Mouse (Mus musculus) C2C12 (cell line): ENCODE measurements around the gene Cep152.

Experiments used
- CEBPB ChIP-seq: IDR thresholded peaks from one replicate; pipeline ENCODE4 v1.6.1; 2011; ENCODE audit warnings: low read depth, mild to moderate bottlenecking, control low read depth, moderate library complexity
- CTCF ChIP-seq: IDR thresholded peaks from one replicate; pipeline ENCODE4 v1.5.1; 2011; ENCODE audit not compliant: control insufficient read depth, insufficient read depth, insufficient read length
- FOSL1 ChIP-seq: IDR thresholded peaks from one replicate; pipeline ENCODE4 v1.8.0; 2011; ENCODE audit warnings: mild to moderate bottlenecking, low read length; ENCODE audit not compliant: poor library complexity, insufficient read depth, severe bottlenecking

GRCm38 (mm10) chr2:125514391-125514790 is 110.5 kb downstream of the Cep152 start:
- TF ChIP-seq CTCF (no peak), FOSL1 (no peak), CEBPB (no peak)
